ENCODE assay signal across 17 mouse cellular contexts in genomic region chr2:49557339-49557738, GRCm38 (mm10).
DNase-seq lines count a peak whose midpoint lies in the region; ATAC-seq lines count a peak whose summit lies in the region.
"Had no signal": no experiment of that assay in that cellular context is flagged by ENCODE, and none has a peak within 500 bp of the region (broad histone marks: within the 10 kb centered on the region; RNA-seq: fewer than 3 reads in every experiment).

No protein-coding gene starts in this region.

- no peak overlapping the region for H3K4me2 ChIP-seq in kidney, embryonic 16.5 days (replicated peaks; ENCODE audit: low read depth, low read length)
- H3K4me2 ChIP-seq: embryonic facial prominence, embryonic 12.5 days; forebrain, embryonic 13.5 days; forebrain, embryonic 15.5 days had no signal

- H3K27me3 ChIP-seq in kidney, embryonic 16.5 days (ENCODE audit: insufficient read depth, low read length) = no peaks in the 10 kb centered on the region
- H3K27me3 ChIP-seq: embryonic facial prominence, embryonic 12.5 days; forebrain, embryonic 13.5 days; forebrain, embryonic 15.5 days had no signal

- ATAC-seq in CD4-positive, CD25-positive, alpha-beta regulatory T cell, adult 4 months = peak; percentile 69
- peak; percentile 84 for ATAC-seq in inflammation-experienced regulatory T-cells, adult 6 months
- no peak for ATAC-seq in kidney, embryonic 16.5 days (ENCODE audit: low FRiP score, low TSS enrichment)
- ATAC-seq: forebrain, embryonic 13.5 days; forebrain, embryonic 15.5 days; forebrain, postnatal 0 days had no signal

- no peaks in the 10 kb centered on the region for H3K9me3 ChIP-seq in kidney, embryonic 16.5 days (ENCODE audit: low read length)
- H3K9me3 ChIP-seq: embryonic facial prominence, embryonic 10.5 days; embryonic facial prominence, embryonic 12.5 days; forebrain, embryonic 15.5 days had no signal

- no peak overlapping the region for H3K4me3 ChIP-seq in kidney, embryonic 16.5 days (ENCODE audit: low read length)
- H3K4me3 ChIP-seq: embryonic facial prominence, embryonic 10.5 days; embryonic facial prominence, embryonic 12.5 days; forebrain, embryonic 13.5 days; forebrain, embryonic 15.5 days had no signal

- WGBS in kidney, embryonic 16.5 days = 85% methylated on average over 4 of the region's 4 CpGs

- H3K9ac ChIP-seq in kidney, embryonic 16.5 days (replicated peaks; ENCODE audit: low read length) = no peak overlapping the region
- H3K9ac ChIP-seq: embryonic facial prominence, embryonic 12.5 days; forebrain, embryonic 13.5 days; forebrain, embryonic 15.5 days; forebrain, postnatal 0 days had no signal

- H3K4me1 ChIP-seq in kidney, embryonic 16.5 days (ENCODE audit: insufficient read depth, low read length) = no peaks in the 10 kb centered on the region
- H3K4me1 ChIP-seq: embryonic facial prominence, embryonic 10.5 days; embryonic facial prominence, embryonic 12.5 days; forebrain, embryonic 13.5 days; forebrain, embryonic 15.5 days had no signal

- H3K36me3 ChIP-seq in kidney, embryonic 16.5 days (ENCODE audit: insufficient read depth, low read length) = peaks cover 14% of the 10 kb centered on the region

- peak; percentile 20 for DNase-seq in CD4-positive, CD25-positive, alpha-beta regulatory T cell, adult 2 months (ENCODE audit: low read depth, low spot score)
- DNase-seq in cerebellum, adult 9-10 months = no peak
- DNase-seq: adrenal gland, adult 8-10 months; adrenal gland, postnatal 14 days; adrenal gland, postnatal 36 days; cerebellum, adult 18-20 months; cerebellum, adult 8-10 months; cerebellum, postnatal 10 days; cerebellum, postnatal 25 days; forebrain, postnatal 0 days had no signal

- no peak overlapping the region for H3K27ac ChIP-seq in kidney, embryonic 16.5 days (ENCODE audit: low read length)
- H3K27ac ChIP-seq: embryonic facial prominence, embryonic 10.5 days; embryonic facial prominence, embryonic 12.5 days; forebrain, embryonic 13.5 days; forebrain, embryonic 15.5 days had no signal
